Mouse (Mus musculus) forebrain, embryonic 15.5 days (tissue): ENCODE results near the gene Cmtm6. TPM values are rescaled to one million over a fixed set of nuclear protein-coding genes. Genes with fewer than 3 reads are reported as not detected.

Experiments
- ATAC-seq: fragments of 200-750 bp; cut with Nextera tagmentation; replicated peaks from 2 replicates; pipeline ENCODE4 v1.8.0; 2017; ENCODE audit warnings: mild to moderate bottlenecking, moderate TSS enrichment, moderate library complexity
- H3K27ac ChIP-seq: fragments of 300-500 bp; sonication (generic); replicated peaks from 2 replicates; pipeline ENCODE4 v1.5.1; 2015; ENCODE audit warnings: mild to moderate bottlenecking, inconsistent platforms
- H3K27me3 ChIP-seq: fragments of 300-500 bp; sonication (generic); 2 replicates; pipeline ENCODE4 v1.6.1; 2015; ENCODE audit warnings: inconsistent platforms
- H3K36me3 ChIP-seq: fragments of 300-500 bp; sonication (generic); 2 replicates; pipeline ENCODE4 v1.6.1; 2015; ENCODE audit warnings: mild to moderate bottlenecking, inconsistent platforms
- H3K4me1 ChIP-seq: fragments of 300-500 bp; sonication (generic); 2 replicates; pipeline ENCODE4 v1.6.1; 2015; ENCODE audit warnings: inconsistent platforms
- H3K4me2 ChIP-seq: fragments of 300-500 bp; sonication (generic); replicated peaks from 2 replicates; pipeline ENCODE4 v1.6.1; 2015; ENCODE audit warnings: mild to moderate bottlenecking, inconsistent platforms
- H3K4me3 ChIP-seq: fragments of 300-500 bp; sonication (generic); 2 replicates; pipeline ENCODE4 v1.5.1; 2015; ENCODE audit warnings: mild to moderate bottlenecking, inconsistent platforms
- H3K9ac ChIP-seq: fragments of 300-500 bp; sonication (generic); replicated peaks from 2 replicates; pipeline ENCODE4 v1.6.1; 2015; ENCODE audit warnings: mild to moderate bottlenecking, inconsistent platforms
- H3K9me3 ChIP-seq: fragments of 300-500 bp; sonication (generic); 2 replicates; pipeline ENCODE4 v1.6.1; 2016; ENCODE audit warnings: inconsistent platforms
- WGBS: fragments of 180-500 bp; shearing (Covaris S2); methylation state at CpG from one replicate; pipeline ENCODE4 v1.1.7; 2015; ENCODE audit warnings: mixed read lengths; 5-methylcytosine and 5-hydroxymethylcytosine counted together
- polyA plus RNA-seq: library from polyadenylated mRNA; unstranded; fragments of >200 nt; fragmentation: Nextera tagmentation; extraction: Ambion mirVana; gene quantifications from 2 replicates; pipeline ENCODE4 v1.2.1, GENCODE M21; 2015

Gene Cmtm6
- polyA plus RNA-seq, 1 experiment from 2014 or later, result 26.5 TPM

GRCm38 (mm10) chr9:114778047-114778390 lies 47.1 kb downstream of the Cmtm6 start:
- no peaks in the 10 kb centered on the region for H3K27me3 ChIP-seq
- H3K9me3 ChIP-seq, result no peaks in the 10 kb centered on the region
- no peak overlapping the region for H3K4me3 ChIP-seq
- no peak for ATAC-seq
- 89% methylated on average over 7 of the region's 7 CpGs for WGBS
- H3K4me2 ChIP-seq, result no peak overlapping the region
- no peaks in the 10 kb centered on the region for H3K36me3 ChIP-seq
- no peak overlapping the region for H3K9ac ChIP-seq
- peaks cover 22% of the 10 kb centered on the region for H3K4me1 ChIP-seq
- no peak overlapping the region for H3K27ac ChIP-seq

GRCm38 (mm10) chr9:114778877-114779276 lies 48.0 kb downstream of the Cmtm6 start:
- Histone ChIP-seq H3K27me3 (no peaks in the 10 kb centered on the region), H3K4me1 (peaks cover 22% of the 10 kb centered on the region), H3K9ac (no peak overlapping the region), H3K4me2 (no peak overlapping the region), H3K36me3 (no peaks in the 10 kb centered on the region), H3K4me3 (no peak overlapping the region), H3K27ac (no peak overlapping the region), H3K9me3 (no peaks in the 10 kb centered on the region)
- 86% methylated on average over 7 of the region's 7 CpGs for WGBS
- no peak for ATAC-seq

GRCm38 (mm10) chr9:114779984-114780745 lies 49.2 kb downstream of the Cmtm6 start:
- H3K36me3 ChIP-seq, result no peaks in the 10 kb centered on the region
- ATAC-seq, result no peak
- WGBS, result 33% methylated on average over 23 of the region's 23 CpGs

GRCm38 (mm10) chr9:114780746-114781525 lies 50.0 kb downstream of the Cmtm6 start:
- peak overlapping the region; percentile 99 for H3K4me2 ChIP-seq
- under 1% methylated on average over 37 of the region's 38 CpGs for WGBS
- no peaks in the 10 kb centered on the region for H3K36me3 ChIP-seq
- H3K4me1 ChIP-seq, result peaks cover 28% of the 10 kb centered on the region
- peak overlapping the region; percentile 29; the same call in 1 of the 2 replicates for H3K27ac ChIP-seq
- no peaks in the 10 kb centered on the region for H3K27me3 ChIP-seq
- H3K4me3 ChIP-seq, result peak overlapping the region; percentile 57
- H3K9ac ChIP-seq, result peak overlapping the region; percentile 60
- H3K9me3 ChIP-seq, result no peaks in the 10 kb centered on the region
- ATAC-seq, result peak; percentile 57

More at GRCm38 (mm10) chr9:114779984-114780745, 49.2 kb downstream of the Cmtm6 start:
- Histone ChIP-seq H3K9me3 (no peaks in the 10 kb centered on the region), H3K9ac (peak overlapping the region; percentile 60), H3K27me3 (no peaks in the 10 kb centered on the region), H3K4me2 (peak overlapping the region; percentile 99), H3K4me3 (peak overlapping the region; percentile 57), H3K4me1 (peaks cover 22% of the 10 kb centered on the region), H3K27ac (no peak overlapping the region)

GRCm38 (mm10) chr9:114781526-114782212 lies 50.8 kb downstream of the Cmtm6 start, which contains the start of gene Cmtm7:
Gene Cmtm7 (minus strand): TSS chr9:114781856.
- Histone ChIP-seq H3K4me1 (peaks cover 28% of the 10 kb centered on the region), H3K9me3 (no peaks in the 10 kb centered on the region), H3K9ac (peak within 1 kb of the TSS; percentile 60), H3K4me2 (peak within 1 kb of the TSS; percentile 99), H3K27me3 (no peaks in the 10 kb centered on the region), H3K36me3 (no peaks in the 10 kb centered on the region), H3K27ac (peak within 1 kb of the TSS; percentile 29; the same call in 1 of the 2 replicates), H3K4me3 (peak within 1 kb of the TSS; percentile 57)
- ATAC-seq, result peak; percentile 76
- WGBS, result 1% methylated on average over 51 of the region's 54 CpGs

GRCm38 (mm10) chr9:114785432-114786125 lies 54.7 kb downstream of the Cmtm6 start:
- ATAC-seq, result no peak
- Histone ChIP-seq H3K4me3 (no peak overlapping the region), H3K9ac (no peak overlapping the region), H3K9me3 (no peaks in the 10 kb centered on the region), H3K4me2 (no peak overlapping the region), H3K27me3 (no peaks in the 10 kb centered on the region), H3K27ac (no peak overlapping the region), H3K36me3 (no peaks in the 10 kb centered on the region), H3K4me1 (peaks cover 20% of the 10 kb centered on the region)
- WGBS, result 17% methylated on average over 16 of the region's 16 CpGs

GRCm38 (mm10) chr9:114787134-114787533 lies 56.2 kb downstream of the Cmtm6 start:
- Histone ChIP-seq H3K36me3 (no peaks in the 10 kb centered on the region), H3K9ac (no peak overlapping the region), H3K27ac (no peak overlapping the region), H3K4me1 (0 out of 2 replicates have a peak, but pooled peaks cover 5% of the 10 kb centered on the region), H3K4me3 (no peak overlapping the region), H3K4me2 (no peak overlapping the region), H3K9me3 (no peaks in the 10 kb centered on the region), H3K27me3 (no peaks in the 10 kb centered on the region)
- ATAC-seq, result no peak
- WGBS, result 94% methylated on average over 5 of the region's 5 CpGs

GRCm38 (mm10) chr9:114787716-114788115 lies 56.8 kb downstream of the Cmtm6 start:
- Histone ChIP-seq H3K27ac (no peak overlapping the region), H3K36me3 (no peaks in the 10 kb centered on the region), H3K4me1 (0 out of 2 replicates have a peak, but pooled peaks cover 5% of the 10 kb centered on the region), H3K9me3 (no peaks in the 10 kb centered on the region), H3K4me2 (no peak overlapping the region), H3K27me3 (no peaks in the 10 kb centered on the region), H3K9ac (no peak overlapping the region), H3K4me3 (no peak overlapping the region)
- 94% methylated on average over 7 of the region's 7 CpGs for WGBS
- no peak for ATAC-seq

- 91% methylated on average over 8 of the region's 8 CpGs for WGBS
- no peak overlapping the region for H3K4me3 ChIP-seq
- ATAC-seq, result no peak
These were observed 57.8 kb downstream of the Cmtm6 start for GRCm38 (mm10) chr9:114788697-114789096.

GRCm38 (mm10) chr9:114789557-114789956 lies 58.6 kb downstream of the Cmtm6 start:
- Histone ChIP-seq H3K4me3 (no peak overlapping the region), H3K4me2 (no peak overlapping the region), H3K27ac (no peak overlapping the region), H3K36me3 (no peaks in the 10 kb centered on the region), H3K27me3 (no peaks in the 10 kb centered on the region), H3K9me3 (no peaks in the 10 kb centered on the region), H3K9ac (no peak overlapping the region), H3K4me1 (0 out of 2 replicates have a peak, but pooled peaks cover 5% of the 10 kb centered on the region)
- no peak for ATAC-seq
- 75% methylated on average over 7 of the region's 7 CpGs for WGBS

More at GRCm38 (mm10) chr9:114788697-114789096, 57.8 kb downstream of the Cmtm6 start:
- no peak overlapping the region for H3K27ac ChIP-seq
- no peaks in the 10 kb centered on the region for H3K36me3 ChIP-seq
- H3K9ac ChIP-seq, result no peak overlapping the region
- no peaks in the 10 kb centered on the region for H3K27me3 ChIP-seq
- no peaks in the 10 kb centered on the region for H3K9me3 ChIP-seq
- 0 out of 2 replicates have a peak, but pooled peaks cover 5% of the 10 kb centered on the region for H3K4me1 ChIP-seq
- H3K4me2 ChIP-seq, result no peak overlapping the region

- Histone ChIP-seq H3K4me3 (no peak overlapping the region), H3K9ac (no peak overlapping the region), H3K4me2 (no peak overlapping the region), H3K4me1 (0 out of 2 replicates have a peak, but pooled peaks cover 5% of the 10 kb centered on the region), H3K9me3 (no peaks in the 10 kb centered on the region), H3K36me3 (no peaks in the 10 kb centered on the region), H3K27me3 (no peaks in the 10 kb centered on the region), H3K27ac (no peak overlapping the region)
- no peak for ATAC-seq
- 88% methylated on average over 8 of the region's 8 CpGs for WGBS
These were observed 59.1 kb downstream of the Cmtm6 start for GRCm38 (mm10) chr9:114789989-114790388.
